Mouse (Mus musculus) urinary bladder, postnatal 4 days (tissue): Measurements from ENCODE around the gene Msh6.
"Not testable (repeated sequence)": the region's sequence is repeated elsewhere in the genome, so short reads cannot be mapped to it uniquely, and the experiment has no call there.

Source experiments
- DNase-seq, 2 experiments: peaks; one replicate each; pipeline ENCODE4 v3.0.0; 2021 to 2022; ENCODE audit warnings: low spot score in 2 of 2

The Msh6 gene

DNA sequence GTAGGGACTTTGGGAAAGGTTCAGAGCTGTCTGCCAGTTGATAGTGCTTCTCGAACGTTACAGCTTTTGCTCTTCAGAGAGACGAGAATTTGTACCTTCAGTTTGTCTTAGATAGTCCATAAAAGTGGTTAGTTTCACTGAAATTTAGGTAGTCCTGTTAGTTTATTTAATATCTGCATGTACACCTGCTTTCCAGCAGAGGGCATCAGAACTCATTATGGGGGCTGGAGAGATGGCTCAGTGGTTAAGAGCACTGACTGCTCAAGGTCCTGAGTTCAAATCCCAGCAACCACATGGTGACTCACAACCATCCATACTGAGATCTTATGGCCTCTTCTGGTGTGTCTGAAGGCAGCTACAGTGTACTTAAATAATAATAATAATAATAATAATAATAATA lies 7.2 kb downstream of the Msh6 start:
- no peak for DNase-seq

DNA sequence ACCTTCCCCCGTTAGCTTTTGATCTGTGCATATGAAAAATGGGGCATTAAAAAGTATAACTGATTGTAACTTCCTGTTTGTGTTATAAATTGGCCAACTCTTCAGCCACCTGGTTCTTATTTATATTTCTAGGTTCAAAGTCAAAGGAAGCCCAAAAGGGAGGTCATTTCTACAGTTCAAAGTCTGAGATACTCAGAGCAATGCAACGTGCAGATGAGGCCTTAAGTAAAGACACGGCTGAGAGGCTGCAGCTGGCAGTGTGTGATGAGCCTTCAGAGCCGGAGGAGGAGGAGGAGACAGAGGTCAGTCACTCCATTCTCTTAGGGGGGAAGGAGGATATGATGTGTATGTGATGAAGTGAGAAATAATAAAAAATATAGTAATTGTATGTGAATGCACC lies 8.5 kb downstream of the Msh6 start:
- no peak for DNase-seq

- DNase-seq = no peak
These were observed 9.8 kb downstream of the Msh6 start for GRCm38 (mm10) chr17:87984440-87985214.

- DNase-seq = no peak
These were observed 11.1 kb downstream of the Msh6 start for GRCm38 (mm10) chr17:87985916-87986315.

DNA sequence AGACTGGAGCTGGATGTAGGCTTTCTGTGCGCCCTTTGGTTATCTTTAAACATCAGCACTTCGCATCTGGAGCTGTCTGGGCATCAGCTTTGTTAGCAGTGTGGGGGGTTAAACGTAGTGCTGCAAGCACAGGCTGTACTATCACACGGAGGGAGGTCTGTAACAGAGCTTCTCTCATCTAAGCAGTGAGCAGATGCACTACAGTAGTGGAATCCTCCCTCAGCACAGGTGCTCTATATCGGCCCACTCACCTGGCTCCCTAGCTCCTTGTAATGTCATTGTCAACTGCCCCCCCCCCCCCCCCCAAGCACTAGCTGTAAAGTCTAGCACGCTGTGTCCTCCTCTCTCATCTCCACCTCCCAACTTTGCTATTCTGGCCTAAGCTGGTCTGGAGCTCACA lies 12.6 kb downstream of the Msh6 start:
- no peak for DNase-seq

DNA sequence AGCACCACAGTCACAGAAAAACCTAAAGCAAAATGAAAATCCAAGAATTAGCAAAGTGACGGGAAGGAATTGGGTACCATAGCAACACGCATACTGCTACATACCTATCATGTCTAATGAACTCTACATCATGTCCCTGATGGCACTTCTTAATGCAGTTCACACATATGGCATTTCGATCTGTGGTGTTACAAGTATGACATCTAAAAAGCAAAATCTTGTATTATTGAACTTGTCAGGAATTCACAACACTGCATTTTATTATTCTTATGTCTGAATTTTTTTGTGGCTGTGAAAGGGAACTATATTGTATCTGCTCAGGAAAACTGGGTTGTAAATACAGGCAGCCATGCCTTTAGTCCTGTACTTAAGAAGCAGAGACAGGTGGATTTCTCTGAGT lies 17.3 kb downstream of the Msh6 start:
- DNase-seq = no peak

- DNase-seq = no peak
These were observed 18.5 kb downstream of the Msh6 start for GRCm38 (mm10) chr17:87993338-87993737.

- DNase-seq = no peak
These were observed 22.9 kb downstream of the Msh6 start for GRCm38 (mm10) chr17:87997808-87998207.

DNA sequence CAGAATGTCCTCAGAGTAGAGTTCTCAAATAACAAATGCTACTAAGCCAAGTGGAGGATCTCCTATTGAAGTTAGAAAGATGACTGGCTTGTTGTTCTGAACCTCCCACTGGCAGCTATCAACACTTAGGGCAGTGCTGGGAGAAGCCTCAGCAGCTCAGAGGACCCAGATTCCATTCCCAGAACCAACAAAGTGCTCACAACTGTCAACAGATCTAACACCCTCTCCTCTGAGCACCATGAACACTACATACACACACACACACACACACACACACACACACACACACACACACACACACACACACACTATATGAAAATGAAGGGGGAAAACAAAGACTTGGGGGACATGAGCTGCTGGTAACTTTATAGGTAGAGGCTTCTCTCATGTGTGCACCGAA lies 30.0 kb downstream of the Msh6 start:
- no peak for DNase-seq

- DNase-seq = no peak
These were observed 32.1 kb downstream of the Msh6 start for GRCm38 (mm10) chr17:88006956-88007355.

DNA sequence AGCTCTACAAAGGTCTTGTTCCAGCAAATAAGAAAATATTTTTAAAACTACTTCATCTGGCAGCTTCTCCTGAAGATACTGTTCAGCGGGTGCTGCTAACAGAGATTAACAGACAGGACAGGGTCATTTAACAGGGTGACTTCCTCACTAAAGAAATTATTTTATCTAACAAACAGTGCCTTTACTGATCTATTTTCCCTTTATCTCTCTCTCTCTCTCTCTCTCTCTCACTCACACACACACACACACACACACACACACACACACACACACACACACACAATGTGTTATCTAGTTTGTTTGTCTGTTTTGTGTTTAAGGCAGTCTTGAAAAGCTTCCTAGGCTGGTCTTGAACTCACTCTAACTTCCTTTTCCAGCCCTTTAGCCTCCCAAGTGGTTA lies 39.6 kb downstream of the Msh6 start:
- no peak for DNase-seq

DNA sequence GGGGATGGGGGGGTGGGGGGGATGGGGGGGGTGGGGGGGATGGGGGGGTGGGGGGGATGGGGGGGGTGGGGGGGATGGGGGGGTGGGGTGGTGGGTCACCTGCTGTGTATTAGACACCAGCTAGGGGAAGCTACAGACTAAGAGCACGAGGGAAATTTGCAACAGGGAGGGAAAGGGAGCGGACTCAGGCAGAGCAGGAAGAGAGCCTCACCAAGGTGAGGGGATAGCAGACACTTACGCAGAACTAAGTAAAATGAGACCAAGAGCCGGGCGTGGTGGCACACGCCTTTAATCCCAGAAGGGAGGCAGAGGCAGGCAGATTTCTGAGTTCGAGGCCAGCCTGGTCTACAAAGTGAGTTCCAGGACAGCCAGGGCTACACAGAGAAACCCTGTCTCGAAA lies 41.2 kb downstream of the Msh6 start:
- not testable (repeated sequence) for DNase-seq

GRCm38 (mm10) chr17:88023924-88024323 lies 49.1 kb downstream of the Msh6 start:
- no peak for DNase-seq

- DNase-seq = no peak
These were observed 50.4 kb downstream of the Msh6 start for GRCm38 (mm10) chr17:88025227-88025626.

DNA sequence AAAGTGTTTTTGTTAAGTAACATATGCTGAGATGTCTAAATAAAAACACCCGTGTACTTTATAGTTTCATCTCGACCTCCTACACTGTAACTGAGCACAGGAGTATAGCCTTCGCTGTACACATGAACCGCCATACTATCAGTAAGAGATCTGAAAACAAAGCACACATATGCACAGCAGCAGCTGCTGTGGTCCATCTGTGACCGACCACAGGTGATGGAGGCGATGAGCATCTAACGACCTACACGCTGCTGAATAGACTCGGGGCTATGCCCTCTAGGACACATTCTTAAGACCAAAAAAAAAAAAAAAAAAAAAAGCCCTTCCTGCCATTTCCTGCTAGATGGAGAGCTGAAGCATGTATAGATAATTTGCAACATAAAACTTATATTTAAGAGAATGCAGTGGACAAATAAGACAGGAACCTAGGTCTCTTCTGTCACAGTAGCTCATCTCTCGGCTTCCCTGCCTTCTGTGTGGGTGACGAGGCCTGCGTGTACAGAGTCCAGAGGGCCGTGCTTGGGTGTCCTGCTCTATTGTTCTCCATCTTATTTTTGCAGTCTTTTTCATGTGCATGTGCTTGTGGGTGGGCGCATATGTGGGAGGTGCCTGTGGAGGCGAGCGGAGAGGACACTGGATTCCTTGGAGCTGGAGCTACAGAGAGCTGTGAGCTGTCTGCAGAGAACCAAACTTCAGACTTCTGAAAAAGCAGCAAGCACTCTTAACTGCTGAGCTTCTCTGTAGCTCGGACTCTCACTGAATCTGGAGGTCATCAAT lies 54.5 kb downstream of the Msh6 start:
- DNase-seq = no peak

DNA sequence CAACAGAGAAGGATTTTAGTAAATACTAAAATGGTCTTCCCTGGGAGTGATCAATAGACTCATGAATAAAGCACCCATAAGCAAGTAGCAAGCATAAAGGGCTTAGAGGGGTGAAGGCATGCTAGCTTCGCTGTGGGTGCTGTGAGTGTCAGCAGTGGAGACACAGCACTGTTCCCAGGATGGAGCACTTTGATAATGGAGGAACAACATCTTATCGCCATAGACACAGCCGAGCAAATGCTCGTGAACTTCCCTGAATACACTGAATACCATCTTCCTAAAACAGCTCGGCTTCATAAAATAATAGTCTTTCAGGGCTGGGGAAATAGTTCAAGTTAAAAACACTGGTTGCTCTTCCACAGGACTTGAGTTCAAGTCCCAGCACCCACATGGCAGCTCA lies 56.9 kb downstream of the Msh6 start:
- DNase-seq = no peak

DNA sequence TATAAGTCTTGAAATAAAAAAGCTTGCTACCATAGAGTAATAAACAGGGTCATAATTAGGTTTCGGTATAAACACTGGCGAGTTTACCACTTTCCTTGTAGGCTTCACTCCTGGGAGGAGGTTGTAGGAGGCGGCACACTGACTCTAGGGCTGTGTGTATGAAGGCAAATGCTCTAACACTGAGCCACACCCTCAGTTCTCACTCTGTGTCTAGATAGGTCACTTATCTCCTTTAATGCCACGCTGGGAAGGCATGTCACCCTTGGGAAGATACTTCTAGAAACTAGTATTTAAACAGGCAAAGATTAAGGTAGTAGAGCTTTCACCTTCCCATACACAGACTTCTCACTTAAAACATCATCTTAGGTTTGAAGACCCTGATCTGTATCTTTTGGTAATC lies 59.6 kb downstream of the Msh6 start:
- no peak for DNase-seq
